Mouse (Mus musculus) forebrain, embryonic 15.5 days (tissue): ENCODE results near the gene Cdca4. TPM values are rescaled to one million over a fixed set of nuclear protein-coding genes. Genes with fewer than 3 reads are reported as not detected.
A peak's percentile ranks its signal among the peaks of the same experiment; 100 is the strongest.
"Not testable (repeated sequence)": the region's sequence is repeated elsewhere in the genome, so short reads cannot be mapped to it uniquely, and the experiment has no call there.

Experiments
- ATAC-seq: fragments of 200-750 bp; cut with Nextera tagmentation; replicated peaks from 2 replicates; pipeline ENCODE4 v1.8.0; 2017; ENCODE audit warnings: mild to moderate bottlenecking, moderate TSS enrichment, moderate library complexity
- H3K27ac ChIP-seq: fragments of 300-500 bp; sonication (generic); replicated peaks from 2 replicates; pipeline ENCODE4 v1.5.1; 2015; ENCODE audit warnings: mild to moderate bottlenecking, inconsistent platforms
- H3K27me3 ChIP-seq: fragments of 300-500 bp; sonication (generic); 2 replicates; pipeline ENCODE4 v1.6.1; 2015; ENCODE audit warnings: inconsistent platforms
- H3K36me3 ChIP-seq: fragments of 300-500 bp; sonication (generic); 2 replicates; pipeline ENCODE4 v1.6.1; 2015; ENCODE audit warnings: mild to moderate bottlenecking, inconsistent platforms
- H3K4me1 ChIP-seq: fragments of 300-500 bp; sonication (generic); 2 replicates; pipeline ENCODE4 v1.6.1; 2015; ENCODE audit warnings: inconsistent platforms
- H3K4me2 ChIP-seq: fragments of 300-500 bp; sonication (generic); replicated peaks from 2 replicates; pipeline ENCODE4 v1.6.1; 2015; ENCODE audit warnings: mild to moderate bottlenecking, inconsistent platforms
- H3K4me3 ChIP-seq: fragments of 300-500 bp; sonication (generic); 2 replicates; pipeline ENCODE4 v1.5.1; 2015; ENCODE audit warnings: mild to moderate bottlenecking, inconsistent platforms
- H3K9ac ChIP-seq: fragments of 300-500 bp; sonication (generic); replicated peaks from 2 replicates; pipeline ENCODE4 v1.6.1; 2015; ENCODE audit warnings: mild to moderate bottlenecking, inconsistent platforms
- H3K9me3 ChIP-seq: fragments of 300-500 bp; sonication (generic); 2 replicates; pipeline ENCODE4 v1.6.1; 2016; ENCODE audit warnings: inconsistent platforms
- WGBS: fragments of 180-500 bp; shearing (Covaris S2); methylation state at CpG from one replicate; pipeline ENCODE4 v1.1.7; 2015; ENCODE audit warnings: mixed read lengths; 5-methylcytosine and 5-hydroxymethylcytosine counted together
- polyA plus RNA-seq: library from polyadenylated mRNA; unstranded; fragments of >200 nt; fragmentation: Nextera tagmentation; extraction: Ambion mirVana; gene quantifications from 2 replicates; pipeline ENCODE4 v1.2.1, GENCODE M21; 2015

Cdca4 gene
- polyA plus RNA-seq, 1 experiment from 2014 or later = 82.0 TPM

GRCm38 (mm10) chr12:112816866-112817265 lies 12.4 kb downstream of the Cdca4 start:
- ATAC-seq, H3K27ac ChIP-seq, H3K4me1 ChIP-seq, H3K27me3 ChIP-seq, H3K4me2 ChIP-seq, H3K4me3 ChIP-seq, H3K9ac ChIP-seq, H3K9me3 ChIP-seq: not testable (repeated sequence)
- peaks cover 44% of the 10 kb centered on the region for H3K36me3 ChIP-seq
- WGBS = 87% methylated on average over 7 of the region's 7 CpGs

GRCm38 (mm10) chr12:112816294-112816693 lies 12.9 kb downstream of the Cdca4 start:
- no peak for ATAC-seq
- 50% methylated on average over 4 of the region's 4 CpGs for WGBS
- Histone ChIP-seq H3K4me1 (no peaks in the 10 kb centered on the region), H3K4me2 (no peak overlapping the region), H3K27ac (no peak overlapping the region), H3K27me3 (no peaks in the 10 kb centered on the region), H3K9me3 (no peaks in the 10 kb centered on the region), H3K4me3 (no peak overlapping the region), H3K36me3 (peaks cover 38% of the 10 kb centered on the region), H3K9ac (no peak overlapping the region)

GRCm38 (mm10) chr12:112814682-112815470 lies 14.3 kb downstream of the Cdca4 start:
- H3K9me3 ChIP-seq = no peaks in the 10 kb centered on the region
- 0 out of 2 replicates have a peak, but pooled peaks have one; percentile 17 for ATAC-seq
- H3K4me2 ChIP-seq = no peak overlapping the region
- H3K4me1 ChIP-seq = no peaks in the 10 kb centered on the region; the same call in 1 of the 2 replicates
- no peaks in the 10 kb centered on the region for H3K27me3 ChIP-seq
- no peak overlapping the region for H3K4me3 ChIP-seq
- no peak overlapping the region for H3K9ac ChIP-seq
- H3K36me3 ChIP-seq = peaks cover 25% of the 10 kb centered on the region
- no peak overlapping the region for H3K27ac ChIP-seq
- WGBS = 82% methylated on average over 14 of the region's 14 CpGs

DNA sequence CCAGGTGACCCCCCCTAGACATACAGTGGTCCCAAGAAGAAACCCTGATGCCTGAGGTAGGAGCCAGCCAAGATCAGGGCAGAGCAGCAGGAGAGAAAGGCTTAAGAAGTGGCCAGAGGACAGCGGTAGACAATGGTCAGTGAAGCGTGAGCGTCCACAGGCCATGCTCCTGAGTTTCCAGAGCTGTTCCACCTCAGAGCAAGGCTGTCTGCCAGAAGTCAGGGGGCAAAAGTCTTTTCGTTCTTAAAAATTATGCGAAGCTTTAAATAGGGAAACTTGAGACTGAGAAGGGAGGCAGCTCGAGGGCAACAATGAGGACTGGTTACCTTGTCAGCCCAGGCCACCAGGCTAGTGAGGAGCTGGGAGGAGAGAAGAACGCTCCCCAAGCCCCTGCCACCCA lies 15.9 kb downstream of the Cdca4 start:
- ATAC-seq = no peak
- no peak overlapping the region for H3K4me2 ChIP-seq
- H3K27me3 ChIP-seq = no peaks in the 10 kb centered on the region
- H3K9ac ChIP-seq = no peak overlapping the region
- 93% methylated on average over 7 of the region's 7 CpGs for WGBS
- H3K4me1 ChIP-seq = peaks cover 9% of the 10 kb centered on the region
- H3K9me3 ChIP-seq = no peaks in the 10 kb centered on the region
- peaks cover 10% of the 10 kb centered on the region for H3K36me3 ChIP-seq
- no peak overlapping the region for H3K4me3 ChIP-seq
- no peak overlapping the region for H3K27ac ChIP-seq

DNA sequence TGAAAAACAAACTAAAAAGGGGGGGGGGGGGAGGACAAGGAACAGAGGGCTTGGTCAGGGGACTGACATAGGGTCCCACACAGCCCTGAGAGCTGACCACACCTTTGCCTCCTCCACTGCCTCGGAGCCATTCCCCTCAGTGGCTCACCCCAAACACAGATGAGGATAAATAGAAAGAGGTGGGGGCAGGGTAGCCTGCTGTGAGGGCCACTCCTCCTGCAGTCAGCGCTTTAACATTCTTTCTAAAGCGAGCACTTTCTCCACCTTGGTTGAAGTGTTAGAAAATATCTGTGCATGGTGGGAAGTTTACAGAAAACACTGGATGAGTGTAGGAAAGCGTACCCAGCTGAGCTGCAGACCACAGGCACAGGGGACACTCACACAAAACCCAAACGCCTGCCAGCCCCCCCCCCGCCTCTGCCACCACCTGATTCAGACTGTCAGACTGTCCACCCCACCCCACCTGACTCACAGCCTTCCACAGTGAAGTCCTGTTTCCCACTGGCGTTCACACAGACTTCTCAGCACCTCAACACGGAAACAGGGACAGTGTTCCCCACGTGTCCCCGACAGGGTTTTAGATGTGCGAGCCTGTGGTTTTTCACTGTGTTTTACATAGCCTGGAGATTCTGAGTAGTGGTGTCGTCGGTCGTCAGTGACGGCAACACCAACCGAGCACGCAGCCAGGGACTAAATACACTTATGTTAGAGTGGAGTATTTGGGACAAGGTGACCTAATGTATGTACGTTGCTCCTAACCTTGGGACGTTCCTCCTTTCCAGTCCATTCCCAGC lies 18.9 kb downstream of the Cdca4 start:
- Histone ChIP-seq H3K9me3 (no peaks in the 10 kb centered on the region), H3K9ac (no peak overlapping the region), H3K27ac (no peak overlapping the region), H3K36me3 (peaks cover 2% of the 10 kb centered on the region; the same call in 1 of the 2 replicates), H3K27me3 (no peaks in the 10 kb centered on the region), H3K4me1 (peaks cover 13% of the 10 kb centered on the region), H3K4me3 (no peak overlapping the region), H3K4me2 (peak overlapping the region; percentile 85)
- no peak for ATAC-seq
- 63% methylated on average over 19 of the region's 19 CpGs for whole genome bisulfite sequencing

DNA sequence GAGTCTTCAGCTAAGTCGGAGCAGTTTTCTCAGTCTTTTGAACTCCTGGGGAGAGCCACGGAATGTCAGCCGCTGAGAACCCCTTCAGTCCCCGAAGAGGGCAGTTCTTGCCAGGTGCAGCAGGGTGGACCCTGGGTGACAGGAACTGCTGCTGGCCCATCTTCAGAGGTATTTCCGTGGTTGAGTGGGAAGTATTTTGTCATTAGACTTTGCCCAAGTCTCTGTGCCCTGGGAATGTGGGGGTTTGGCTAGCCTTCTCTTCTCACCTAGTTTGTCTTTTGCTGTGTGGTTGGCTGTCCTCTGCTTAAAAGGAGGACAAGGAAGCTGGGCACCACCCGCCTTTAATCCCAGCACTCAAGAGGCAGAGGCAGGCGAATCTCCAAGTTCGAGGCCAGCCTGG lies 19.6 kb downstream of the Cdca4 start:
- Histone ChIP-seq H3K4me3 (peak overlapping the region; percentile 52), H3K36me3 (peaks cover 2% of the 10 kb centered on the region; the same call in 1 of the 2 replicates), H3K9ac (peak overlapping the region; percentile 56), H3K4me1 (peaks cover 13% of the 10 kb centered on the region), H3K4me2 (peak overlapping the region; percentile 85), H3K27ac (no peak overlapping the region), H3K27me3 (no peaks in the 10 kb centered on the region), H3K9me3 (no peaks in the 10 kb centered on the region)
- WGBS = 21% methylated on average over 8 of the region's 8 CpGs
- ATAC-seq = no peak

DNA sequence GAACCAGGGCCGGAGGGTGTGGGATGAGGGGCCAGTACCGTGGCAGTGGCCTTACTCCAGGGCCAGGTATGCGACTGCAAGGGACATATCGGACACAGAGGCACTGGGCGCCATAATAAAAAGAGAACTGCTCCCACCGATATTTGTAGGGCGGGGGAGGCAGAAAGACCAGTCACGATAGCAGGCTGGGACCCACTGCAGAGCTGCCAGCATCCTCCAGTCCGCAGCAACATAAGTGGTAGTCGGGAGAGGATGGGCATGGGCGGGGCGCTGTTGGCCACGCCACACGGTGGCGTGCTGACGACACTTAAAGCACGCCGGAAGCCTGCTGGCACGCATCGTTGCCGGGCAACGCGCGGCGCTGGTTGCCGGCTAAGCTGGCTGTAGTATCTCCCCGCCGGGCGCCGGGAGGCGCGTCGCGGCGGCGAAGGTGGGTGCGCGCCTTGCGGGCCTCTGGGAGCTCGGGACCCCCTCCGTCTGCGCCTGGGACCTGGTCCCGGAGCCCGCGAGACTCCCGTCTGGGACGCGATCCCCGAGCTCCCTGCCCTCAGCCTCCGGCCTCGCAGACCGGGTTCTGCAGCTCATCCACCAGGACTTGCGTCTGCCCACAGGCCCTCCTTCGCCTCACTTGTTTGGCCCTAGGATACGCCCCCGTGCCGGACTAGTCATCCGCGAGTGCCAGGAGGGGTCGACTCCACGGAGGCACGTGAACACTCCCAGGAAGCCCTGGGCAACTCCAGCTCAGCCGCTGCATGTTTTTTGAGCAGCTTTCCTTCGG lies 20.4 kb downstream of the Cdca4 start, which contains the start of gene Clba1:
TSS of gene Clba1 (plus strand) at position 351 of the 778 bp plus-strand sequence.
- Histone ChIP-seq H3K4me1 (peaks cover 13% of the 10 kb centered on the region), H3K9me3 (no peaks in the 10 kb centered on the region), H3K27ac (peak within 1 kb of the TSS; percentile 66), H3K27me3 (no peaks in the 10 kb centered on the region), H3K4me3 (peak within 1 kb of the TSS; percentile 52), H3K9ac (peak within 1 kb of the TSS; percentile 56), H3K36me3 (peaks cover 2% of the 10 kb centered on the region; the same call in 1 of the 2 replicates), H3K4me2 (peak within 1 kb of the TSS; percentile 85)
- under 1% methylated on average over 64 of the region's 64 CpGs for WGBS
- ATAC-seq = peak; percentile 95

GRCm38 (mm10) chr12:112808212-112808586 lies 21.0 kb downstream of the Cdca4 start:
- 61% methylated on average over 5 of the region's 5 CpGs for WGBS
- Histone ChIP-seq H3K36me3 (no peaks in the 10 kb centered on the region), H3K9ac (peak overlapping the region; percentile 56), H3K9me3 (no peaks in the 10 kb centered on the region), H3K4me2 (peak overlapping the region; percentile 85), H3K4me1 (peaks cover 13% of the 10 kb centered on the region), H3K4me3 (peak overlapping the region; percentile 52), H3K27me3 (no peaks in the 10 kb centered on the region), H3K27ac (peak overlapping the region; percentile 66)
- ATAC-seq = peak; percentile 41

GRCm38 (mm10) chr12:112807796-112808195 lies 21.4 kb downstream of the Cdca4 start:
- Histone ChIP-seq H3K4me2 (no peak overlapping the region), H3K4me3 (no peak overlapping the region), H3K9me3 (no peaks in the 10 kb centered on the region), H3K9ac (0 out of 2 replicates have a peak overlapping the region, but pooled peaks have one; percentile 56), H3K27me3 (no peaks in the 10 kb centered on the region), H3K36me3 (no peaks in the 10 kb centered on the region), H3K4me1 (peaks cover 13% of the 10 kb centered on the region), H3K27ac (no peak overlapping the region)
- 87% methylated on average over 4 of the region's 4 CpGs for WGBS
- no peak for ATAC-seq

- Histone ChIP-seq H3K36me3 (no peaks in the 10 kb centered on the region), H3K4me3 (no peak overlapping the region), H3K4me1 (peaks cover 20% of the 10 kb centered on the region), H3K9ac (no peak overlapping the region), H3K27me3 (peaks cover 9% of the 10 kb centered on the region; the same call in 1 of the 2 replicates), H3K9me3 (no peaks in the 10 kb centered on the region), H3K27ac (no peak overlapping the region), H3K4me2 (no peak overlapping the region)
- ATAC-seq = no peak
- 88% methylated on average over 6 of the region's 6 CpGs for WGBS
These were observed 23.2 kb downstream of the Cdca4 start for GRCm38 (mm10) chr12:112806044-112806443.

- Histone ChIP-seq H3K4me2 (no peak overlapping the region), H3K9ac (no peak overlapping the region), H3K36me3 (no peaks in the 10 kb centered on the region), H3K9me3 (no peaks in the 10 kb centered on the region), H3K4me3 (no peak overlapping the region), H3K27me3 (peaks cover 14% of the 10 kb centered on the region; the same call in 1 of the 2 replicates), H3K4me1 (peaks cover 15% of the 10 kb centered on the region), H3K27ac (no peak overlapping the region)
- no peak for ATAC-seq
- WGBS = 45% methylated on average over 13 of the region's 13 CpGs
These were observed 25.2 kb downstream of the Cdca4 start for GRCm38 (mm10) chr12:112804046-112804445.
